Mouse (Mus musculus) liver, embryonic 15.5 days (tissue): ENCODE data around the gene Pou2f3. TPM values are rescaled to one million over a fixed set of nuclear protein-coding genes. Genes with fewer than 3 reads are reported as not detected.
A peak's percentile ranks its signal among the peaks of the same experiment; 100 is the strongest.

ENCODE experiments used
- ATAC-seq: fragments of 200-750 bp; cut with Nextera tagmentation; 2 replicates; pipeline ENCODE4 v1.8.0; 2017; ENCODE audit warnings: moderate number of reproducible peaks, mild to moderate bottlenecking, moderate library complexity; ENCODE audit not compliant: insufficient read depth
- H3K27ac ChIP-seq: fragments of 300-500 bp; sonication (generic); replicated peaks from 2 replicates; pipeline ENCODE4 v1.5.1; 2015; ENCODE audit warnings: mild to moderate bottlenecking, inconsistent platforms
- H3K27me3 ChIP-seq: fragments of 300-500 bp; sonication (generic); 2 replicates; pipeline ENCODE4 v1.6.1; 2015; ENCODE audit warnings: mild to moderate bottlenecking, inconsistent platforms
- H3K36me3 ChIP-seq: fragments of 300-500 bp; sonication (generic); replicated peaks from 2 replicates; pipeline ENCODE4 v1.6.1; 2015; ENCODE audit warnings: moderate library complexity, mild to moderate bottlenecking, inconsistent platforms
- H3K4me1 ChIP-seq: fragments of 300-500 bp; sonication (generic); replicated peaks from 2 replicates; pipeline ENCODE4 v1.6.1; 2015; ENCODE audit warnings: inconsistent platforms
- H3K4me2 ChIP-seq: fragments of 300-500 bp; sonication (generic); 2 replicates; pipeline ENCODE4 v1.6.1; 2015; ENCODE audit warnings: moderate library complexity, mild to moderate bottlenecking, inconsistent platforms
- H3K4me3 ChIP-seq: fragments of 300-500 bp; sonication (generic); replicated peaks from 2 replicates; pipeline ENCODE4 v1.5.1; 2015; ENCODE audit warnings: mild to moderate bottlenecking, inconsistent platforms
- H3K9ac ChIP-seq: fragments of 300-500 bp; sonication (generic); 2 replicates; pipeline ENCODE4 v1.6.1; 2015; ENCODE audit warnings: moderate library complexity, mild to moderate bottlenecking, inconsistent platforms
- H3K9me3 ChIP-seq: fragments of 300-500 bp; sonication (generic); replicated peaks from 2 replicates; pipeline ENCODE4 v1.6.1; 2016; ENCODE audit warnings: inconsistent platforms
- WGBS: fragments of 180-500 bp; shearing (Covaris S2); methylation state at CpG from one replicate; pipeline ENCODE4 v1.1.7; 2015; ENCODE audit warnings: mixed read lengths; ENCODE audit not compliant: insufficient replicate concordance; 5-methylcytosine and 5-hydroxymethylcytosine counted together
- polyA plus RNA-seq: library from polyadenylated mRNA; unstranded; fragments of >200 nt; fragmentation: Nextera tagmentation; extraction: Ambion mirVana; gene quantifications from 2 replicates; pipeline ENCODE4 v1.2.1, GENCODE M21; 2015

Gene Pou2f3
- polyA plus RNA-seq = not detected in 2 replicates

DNA sequence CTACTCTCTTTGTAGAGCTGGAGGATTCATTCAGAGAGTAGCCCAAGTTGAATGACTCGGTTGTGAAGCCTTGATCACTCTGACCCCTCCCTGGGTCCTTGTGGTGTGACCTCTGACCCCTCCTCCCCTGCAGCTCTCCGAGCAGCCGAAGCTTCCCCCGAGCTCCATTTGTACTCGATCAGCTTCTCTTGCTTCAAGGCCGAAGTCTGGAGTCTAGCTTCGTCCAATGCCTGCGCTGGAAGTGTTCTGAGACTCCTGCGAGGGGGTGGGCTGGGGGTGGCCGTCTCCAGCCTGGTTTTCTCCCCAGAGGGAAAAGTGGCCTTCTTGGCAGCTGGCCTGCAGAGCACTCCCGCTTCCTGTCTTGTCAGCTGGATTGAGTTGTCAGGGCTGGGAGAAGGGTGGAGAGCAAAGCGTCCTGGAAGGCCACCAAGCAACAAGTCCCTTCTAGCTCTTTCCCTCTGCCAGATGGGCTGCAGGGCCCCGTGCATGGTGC, at the start of gene Pou2f3:
TSS of gene Pou2f3 (minus strand) at position 180 of the 493 bp plus-strand sequence.
- H3K4me2 ChIP-seq = no peak within 1 kb of the TSS
- WGBS = 9% methylated on average over 13 of the region's 13 CpGs
- no peak within 1 kb of the TSS for H3K27ac ChIP-seq
- H3K27me3 ChIP-seq = peaks cover 84% of the 10 kb centered on the region
- peaks cover 6% of the 10 kb centered on the region; the same call in 1 of the 2 replicates for H3K4me1 ChIP-seq
- no peak within 1 kb of the TSS for H3K9ac ChIP-seq
- H3K9me3 ChIP-seq = no peaks in the 10 kb centered on the region
- no peak within 1 kb of the TSS for H3K4me3 ChIP-seq
- H3K36me3 ChIP-seq = no peaks in the 10 kb centered on the region
- no peak for ATAC-seq

DNA sequence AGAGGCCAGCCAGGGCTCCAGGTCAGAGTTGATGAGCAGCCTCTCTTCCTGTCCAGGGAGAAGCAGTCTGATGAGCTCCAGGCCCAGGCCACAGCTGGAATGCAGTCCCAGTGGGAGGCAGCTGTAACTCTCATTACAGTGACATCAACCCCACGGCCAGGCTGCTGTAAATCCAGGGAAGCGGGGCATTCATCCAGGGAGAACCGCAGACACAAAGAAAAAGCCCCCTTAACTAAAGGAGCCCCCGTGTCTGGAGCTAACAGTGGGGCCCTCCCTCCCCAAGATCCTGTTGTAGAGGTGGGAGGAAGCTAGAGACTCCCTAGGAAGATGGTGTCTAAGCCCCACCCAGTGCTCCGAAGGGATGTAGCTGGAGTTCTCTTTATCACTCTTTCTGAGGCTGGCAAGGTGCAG, 43.1 kb upstream of the Pou2f3 start:
- no peak overlapping the region for H3K4me3 ChIP-seq
- H3K27ac ChIP-seq = no peak overlapping the region
- H3K36me3 ChIP-seq = no peaks in the 10 kb centered on the region
- no peaks in the 10 kb centered on the region for H3K27me3 ChIP-seq
- no peaks in the 10 kb centered on the region for H3K9me3 ChIP-seq
- no peak overlapping the region for H3K9ac ChIP-seq
- no peak overlapping the region for H3K4me2 ChIP-seq
- ATAC-seq = no peak
- WGBS = 58% methylated on average over 5 of the region's 5 CpGs
- peaks cover 13% of the 10 kb centered on the region for H3K4me1 ChIP-seq

DNA sequence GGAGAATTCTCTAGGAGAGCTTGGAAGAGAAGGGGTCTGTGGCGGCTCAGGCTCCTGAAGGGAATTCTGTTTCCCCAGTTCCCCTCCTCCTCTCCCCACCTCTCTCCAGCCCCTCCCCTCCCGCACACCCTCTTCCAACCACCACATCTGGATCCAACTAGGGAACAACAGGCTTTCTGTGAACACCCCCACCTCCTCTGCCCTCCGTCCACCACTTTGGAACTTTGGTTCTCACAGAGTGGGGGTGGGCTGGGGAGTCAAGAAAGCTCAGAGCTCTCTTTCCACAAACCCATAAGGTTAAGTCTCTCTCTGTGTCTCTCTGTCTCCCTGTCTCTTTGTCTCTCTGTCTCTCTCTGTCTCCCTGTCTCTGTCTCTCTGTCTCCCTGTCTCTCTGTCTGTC, 42.6 kb upstream of the Pou2f3 start:
- no peak overlapping the region for H3K27ac ChIP-seq
- peaks cover 11% of the 10 kb centered on the region for H3K4me1 ChIP-seq
- H3K4me2 ChIP-seq = no peak overlapping the region
- H3K9me3 ChIP-seq = no peaks in the 10 kb centered on the region
- no peak overlapping the region for H3K9ac ChIP-seq
- H3K36me3 ChIP-seq = no peaks in the 10 kb centered on the region
- WGBS = 63% methylated on average over 3 of the region's 3 CpGs
- no peaks in the 10 kb centered on the region for H3K27me3 ChIP-seq
- no peak for ATAC-seq
- no peak overlapping the region for H3K4me3 ChIP-seq

DNA sequence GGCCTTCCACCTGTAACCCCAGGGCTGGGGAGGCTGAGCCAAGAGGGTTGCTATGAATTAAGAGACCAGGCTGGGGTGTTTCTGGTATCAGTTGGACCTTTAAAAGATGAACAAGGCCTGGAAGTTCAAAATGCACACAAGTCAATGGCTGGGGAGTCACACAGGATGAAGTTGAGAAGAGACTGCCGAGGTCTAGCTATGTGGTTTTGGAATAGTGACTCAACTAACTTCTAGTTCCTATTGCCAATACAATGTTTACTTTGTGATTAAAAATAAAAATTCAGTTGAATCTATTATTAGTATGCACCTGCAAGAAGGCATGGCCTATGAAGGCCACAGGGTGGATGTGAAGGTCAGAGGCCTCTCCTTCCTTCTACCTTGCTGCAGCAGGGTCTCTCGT, 41.6 kb upstream of the Pou2f3 start:
- Histone ChIP-seq H3K4me3 (no peak overlapping the region), H3K4me2 (no peak overlapping the region), H3K9ac (no peak overlapping the region), H3K36me3 (no peaks in the 10 kb centered on the region), H3K27ac (no peak overlapping the region), H3K9me3 (no peaks in the 10 kb centered on the region), H3K27me3 (no peaks in the 10 kb centered on the region), H3K4me1 (peaks cover 7% of the 10 kb centered on the region)
- WGBS = 52% methylated on average over 2 of the region's 2 CpGs
- no peak for ATAC-seq

DNA sequence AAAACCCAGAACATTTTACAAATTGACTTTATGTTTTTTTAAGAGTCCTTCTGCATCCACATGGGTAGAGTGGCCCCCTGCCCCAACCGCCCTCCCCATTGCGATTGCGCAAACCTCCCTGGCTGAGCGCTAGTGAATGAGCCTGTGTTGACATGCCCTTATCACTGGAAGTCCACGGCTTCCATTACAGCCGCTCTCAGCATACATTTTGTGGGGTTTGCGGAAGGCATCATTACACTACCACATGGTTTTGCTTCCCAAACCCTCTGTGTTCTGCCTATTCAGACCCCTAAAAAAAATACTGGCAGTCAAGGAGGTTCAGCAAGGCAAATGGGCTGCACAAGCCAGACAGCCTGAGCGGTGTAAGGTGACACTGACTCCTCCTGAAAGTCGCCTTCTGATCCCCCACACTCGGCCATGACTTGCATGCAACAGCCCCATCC, 36.6 kb upstream of the Pou2f3 start:
- H3K4me1 ChIP-seq = peaks cover 54% of the 10 kb centered on the region

DNA sequence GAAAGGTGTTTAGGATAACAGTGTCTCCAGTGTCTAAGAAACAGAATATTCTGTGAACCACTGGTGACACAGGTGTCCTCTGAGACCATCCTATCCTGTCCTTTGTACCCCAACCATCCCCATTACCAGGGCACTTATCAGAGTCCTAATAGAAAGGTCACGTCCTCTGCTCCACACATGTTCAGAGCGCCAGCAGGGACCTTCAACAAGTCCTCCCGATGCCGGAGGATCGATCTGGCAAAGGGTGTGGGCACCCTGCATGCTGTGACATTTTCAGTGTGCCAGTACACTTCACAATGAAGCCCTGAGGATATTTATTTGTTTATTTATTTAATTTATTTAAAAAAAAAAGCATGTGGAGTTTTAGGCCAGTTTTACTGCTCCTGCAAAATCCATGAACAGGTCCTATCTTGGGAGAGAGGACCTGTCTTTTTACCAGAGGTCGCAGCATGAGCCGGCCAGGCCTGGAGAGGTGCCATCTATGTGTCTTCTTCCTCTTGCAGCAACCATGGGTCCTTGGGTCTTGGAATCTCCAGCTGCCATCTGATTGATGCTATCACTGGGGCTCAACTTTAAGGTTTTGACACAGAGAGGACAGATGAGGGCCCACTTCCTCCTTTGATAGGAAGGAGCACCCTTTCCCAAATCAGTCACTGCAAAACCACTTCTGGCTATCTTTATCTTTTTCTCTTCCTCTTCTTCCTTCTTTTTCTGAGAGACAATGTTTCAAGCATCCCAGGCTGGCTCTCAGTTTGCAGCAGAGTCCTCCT, 35.8 kb upstream of the Pou2f3 start:
- H3K27ac ChIP-seq = no peak overlapping the region
- H3K4me3 ChIP-seq = no peak overlapping the region
- WGBS = 46% methylated on average over 7 of the region's 7 CpGs
- no peak for ATAC-seq
- no peaks in the 10 kb centered on the region for H3K9me3 ChIP-seq
- H3K9ac ChIP-seq = no peak overlapping the region
- H3K4me1 ChIP-seq = peaks cover 61% of the 10 kb centered on the region
- no peaks in the 10 kb centered on the region for H3K27me3 ChIP-seq
- H3K36me3 ChIP-seq = no peaks in the 10 kb centered on the region
- H3K4me2 ChIP-seq = peak overlapping the region; percentile 50; the same call in 1 of the 2 replicates

More for the DNA sequence above, 36.6 kb upstream of the Pou2f3 start:
- Histone ChIP-seq H3K36me3 (no peaks in the 10 kb centered on the region), H3K27ac (no peak overlapping the region; the same call in 1 of the 2 replicates), H3K9ac (no peak overlapping the region), H3K4me2 (peak overlapping the region; percentile 50), H3K4me3 (0 out of 2 replicates have a peak overlapping the region, but pooled peaks have one; percentile 14), H3K9me3 (no peaks in the 10 kb centered on the region), H3K27me3 (no peaks in the 10 kb centered on the region)
- 9% methylated on average over 10 of the region's 10 CpGs for WGBS
- ATAC-seq = peak; percentile 59

DNA sequence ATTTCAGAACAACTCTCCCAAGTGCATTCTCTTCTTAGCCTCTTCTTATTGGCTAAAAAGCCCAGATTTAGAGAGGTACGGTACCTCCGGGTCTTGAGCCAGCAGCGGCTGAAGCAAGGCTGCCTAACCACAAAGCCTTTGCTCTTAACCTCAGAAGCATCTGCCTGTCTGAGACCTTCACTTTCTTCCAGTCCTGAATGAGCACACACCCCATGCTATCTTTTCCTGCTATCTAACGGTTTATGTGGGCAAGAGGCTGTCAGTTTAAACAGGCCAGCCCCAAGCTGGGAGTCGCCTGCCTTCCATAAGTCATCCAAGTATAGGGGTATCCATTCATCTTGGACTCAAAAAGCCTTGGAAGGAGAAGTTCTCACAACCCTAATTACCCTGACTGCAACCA, 32.3 kb upstream of the Pou2f3 start:
- Histone ChIP-seq H3K9me3 (no peaks in the 10 kb centered on the region), H3K4me3 (no peak overlapping the region), H3K4me1 (peaks cover 94% of the 10 kb centered on the region), H3K36me3 (no peaks in the 10 kb centered on the region), H3K4me2 (peak overlapping the region; percentile 39), H3K27ac (peak overlapping the region; percentile 93), H3K9ac (no peak overlapping the region), H3K27me3 (no peaks in the 10 kb centered on the region)
- no peak for ATAC-seq
- WGBS = 12% methylated on average over 5 of the region's 5 CpGs

DNA sequence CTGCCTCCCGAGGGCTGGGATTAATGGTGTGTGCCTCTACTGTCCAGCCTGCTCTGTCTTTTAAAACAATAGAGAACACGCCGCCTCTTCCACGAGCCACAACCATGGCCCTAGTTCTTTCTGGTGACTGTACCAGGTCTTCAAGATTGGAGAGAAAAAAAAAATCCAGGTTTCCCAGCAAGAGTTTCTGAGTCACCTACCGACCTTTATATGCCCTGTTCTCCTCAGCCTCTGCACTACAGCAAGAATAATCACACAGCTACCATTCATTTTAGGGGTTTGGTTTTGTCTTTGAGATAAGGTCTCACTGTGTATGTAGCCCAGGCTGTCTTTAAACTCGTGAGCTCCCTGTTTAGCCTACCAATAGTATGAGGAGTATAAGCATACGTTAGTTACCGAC, 31.8 kb upstream of the Pou2f3 start:
- H3K4me1 ChIP-seq = peaks cover 96% of the 10 kb centered on the region
- no peak for ATAC-seq
- peak overlapping the region; percentile 93 for H3K27ac ChIP-seq
- H3K4me3 ChIP-seq = no peak overlapping the region
- H3K9ac ChIP-seq = peak overlapping the region; percentile 25; the same call in 1 of the 2 replicates
- no peaks in the 10 kb centered on the region for H3K9me3 ChIP-seq
- no peaks in the 10 kb centered on the region for H3K27me3 ChIP-seq
- H3K4me2 ChIP-seq = peak overlapping the region; percentile 39
- WGBS = 29% methylated on average over 8 of the region's 8 CpGs
- H3K36me3 ChIP-seq = 0 out of 2 replicates have a peak, but pooled peaks cover under 1% of the 10 kb centered on the region

DNA sequence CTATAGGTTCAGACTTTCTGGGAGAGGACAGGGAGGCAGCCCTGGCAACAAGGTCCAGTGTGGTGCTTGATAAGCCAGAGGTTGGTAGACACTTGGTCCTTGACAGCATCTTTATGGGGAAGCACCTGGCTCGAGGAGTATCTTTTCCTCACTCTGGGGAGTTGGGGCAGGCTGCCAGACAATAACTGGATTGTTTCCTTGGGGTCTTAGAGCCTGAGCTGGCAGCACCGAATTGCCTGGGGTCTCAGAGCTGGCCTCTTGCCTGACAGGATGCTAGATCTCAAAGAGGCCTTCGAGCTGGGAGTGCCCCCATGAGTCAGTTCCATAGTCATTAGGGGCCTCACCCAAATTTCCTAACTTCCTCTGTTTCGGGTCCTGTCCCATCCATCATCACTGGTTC, 31.1 kb upstream of the Pou2f3 start:
- H3K9me3 ChIP-seq = no peaks in the 10 kb centered on the region
- H3K4me1 ChIP-seq = peaks cover 96% of the 10 kb centered on the region
- H3K27me3 ChIP-seq = no peaks in the 10 kb centered on the region
- peaks cover 8% of the 10 kb centered on the region for H3K36me3 ChIP-seq
- H3K4me3 ChIP-seq = no peak overlapping the region
- ATAC-seq = no peak
- H3K9ac ChIP-seq = peak overlapping the region; percentile 25; the same call in 1 of the 2 replicates
- WGBS = 22% methylated on average over 4 of the region's 4 CpGs
- H3K4me2 ChIP-seq = peak overlapping the region; percentile 39
- H3K27ac ChIP-seq = peak overlapping the region; percentile 93

DNA sequence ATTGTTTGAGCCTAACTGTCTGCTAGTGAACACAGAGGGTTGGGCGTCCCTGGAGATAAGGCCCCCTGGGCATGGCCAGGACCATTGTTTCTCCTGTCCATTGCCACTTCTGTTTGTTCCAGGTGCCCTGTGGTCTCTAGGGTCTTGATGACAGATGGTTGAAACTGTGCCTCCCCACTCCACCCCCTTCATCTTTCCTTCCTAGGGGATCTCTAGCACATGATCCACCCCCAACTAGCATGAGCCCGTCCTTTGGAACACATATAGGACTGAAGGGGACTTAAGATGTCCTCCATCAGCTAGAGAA, 30.4 kb upstream of the Pou2f3 start:
- peak overlapping the region; percentile 95 for H3K4me2 ChIP-seq
- 0 out of 2 replicates have a peak overlapping the region, but pooled peaks have one; percentile 40 for H3K9ac ChIP-seq
- H3K4me1 ChIP-seq = peaks cover 96% of the 10 kb centered on the region
- peaks cover 13% of the 10 kb centered on the region for H3K36me3 ChIP-seq
- whole genome bisulfite sequencing = 28% methylated on average over 2 of the region's 2 CpGs
- H3K27me3 ChIP-seq = no peaks in the 10 kb centered on the region
- no peak for ATAC-seq
- H3K27ac ChIP-seq = peak overlapping the region; percentile 93
- H3K9me3 ChIP-seq = no peaks in the 10 kb centered on the region
- peak overlapping the region; percentile 84 for H3K4me3 ChIP-seq

DNA sequence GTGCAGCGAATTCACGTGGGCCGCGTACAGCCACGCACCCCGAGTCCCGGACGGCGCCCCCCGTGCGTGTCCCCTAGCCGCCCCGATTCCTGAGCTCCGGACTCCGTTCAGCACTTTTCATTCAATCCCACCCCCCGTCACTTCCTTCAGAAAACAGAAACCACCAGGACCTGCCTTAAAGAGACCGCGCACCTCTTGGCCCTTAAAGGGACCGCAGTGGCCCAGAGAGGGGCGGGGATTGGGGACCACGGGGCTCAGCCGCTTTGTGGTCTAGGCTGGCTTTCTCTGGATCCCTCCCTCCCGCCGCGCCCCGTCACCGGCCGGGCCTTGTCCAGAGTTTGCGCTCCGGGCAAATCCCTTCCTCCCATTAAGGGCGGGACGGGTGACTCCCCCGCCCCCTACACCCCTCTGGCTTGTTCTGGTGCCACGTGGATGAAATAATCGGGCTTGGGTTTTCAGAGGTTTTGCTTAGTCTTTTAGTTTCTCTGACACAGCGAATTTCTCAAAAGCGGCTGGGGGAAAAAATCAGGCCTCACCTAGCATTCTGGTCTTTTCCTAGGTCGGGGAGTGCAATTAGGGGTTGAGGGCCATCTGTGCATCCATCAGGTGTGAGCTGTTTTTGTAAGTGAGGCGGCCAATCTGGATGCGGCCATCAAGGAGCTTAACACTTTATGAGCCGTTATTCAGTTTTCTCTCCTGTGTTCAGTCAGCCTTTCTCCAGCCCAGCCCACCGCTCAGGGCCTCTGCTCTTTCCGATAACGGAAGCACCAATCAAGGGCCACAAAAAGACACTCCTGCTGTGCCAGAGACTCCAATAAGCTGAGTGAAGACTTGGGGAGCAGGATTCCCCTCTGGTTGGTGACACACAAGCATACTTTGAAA, 29.8 kb upstream of the Pou2f3 start, which contains the start of gene Oaf:
TSS of gene Oaf (minus strand) at position 200 of the 882 bp plus-strand sequence.
- Histone ChIP-seq H3K4me3 (peak within 1 kb of the TSS; percentile 84), H3K4me2 (peak within 1 kb of the TSS; percentile 95), H3K27me3 (no peaks in the 10 kb centered on the region), H3K9me3 (no peaks in the 10 kb centered on the region), H3K4me1 (peaks cover 97% of the 10 kb centered on the region), H3K9ac (peak within 1 kb of the TSS; percentile 87), H3K36me3 (peaks cover 13% of the 10 kb centered on the region), H3K27ac (peak within 1 kb of the TSS; percentile 93)
- peak; percentile 79 for ATAC-seq
- WGBS = 1% methylated on average over 44 of the region's 44 CpGs
